Mouse (Mus musculus) cerebellum, adult 9-11 months (tissue): ENCODE results near the gene Flrt2.
"Not testable (repeated sequence)": the region's sequence is repeated elsewhere in the genome, so short reads cannot be mapped to it uniquely, and the experiment has no call there.

ENCODE experiments used
- DNase-seq: peaks from one replicate; pipeline ENCODE4 v3.0.0; 2022

Gene Flrt2

DNA sequence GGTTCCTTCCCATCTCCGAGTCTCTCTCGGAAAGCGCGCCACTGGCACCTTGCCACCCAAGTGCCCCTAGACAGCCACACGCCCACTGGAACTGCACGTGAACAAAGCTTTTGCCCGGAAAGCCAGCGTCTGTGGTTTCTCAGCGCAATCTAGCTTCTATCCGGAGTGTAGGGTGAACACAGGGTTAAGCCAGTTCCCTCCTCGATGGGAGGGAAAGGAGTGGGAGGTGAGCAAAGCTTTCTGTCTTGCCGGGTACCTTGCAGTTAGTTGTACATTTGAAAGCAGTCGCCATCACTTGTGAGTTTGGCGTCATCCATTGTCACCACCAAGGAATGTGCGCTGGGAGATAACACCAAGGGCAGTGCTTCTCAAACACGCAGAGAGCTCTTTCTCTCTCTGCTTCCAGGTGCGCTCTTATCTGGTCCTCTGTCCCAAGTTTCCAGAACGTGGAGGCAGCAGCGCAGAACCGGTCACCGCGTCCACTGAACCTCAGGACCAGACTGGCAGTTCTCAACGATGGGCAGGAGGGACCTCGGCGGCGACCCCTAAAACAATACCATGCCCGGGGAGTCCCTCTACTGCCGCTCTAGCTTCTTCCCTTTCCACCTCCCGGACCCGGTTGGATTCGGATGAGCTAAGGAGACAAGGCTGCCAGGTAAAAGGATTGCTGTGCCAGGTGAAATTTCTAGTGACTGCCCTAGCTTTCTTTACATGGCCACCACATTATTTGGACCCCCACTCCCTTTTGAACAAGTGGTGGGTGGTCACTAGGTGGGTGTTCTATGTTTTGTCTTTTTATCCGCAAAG is at the start of gene Flrt2:
Gene Flrt2 (plus strand): TSS at position 266 of the 807 bp plus-strand sequence.
- DNase-seq: no peak

DNA sequence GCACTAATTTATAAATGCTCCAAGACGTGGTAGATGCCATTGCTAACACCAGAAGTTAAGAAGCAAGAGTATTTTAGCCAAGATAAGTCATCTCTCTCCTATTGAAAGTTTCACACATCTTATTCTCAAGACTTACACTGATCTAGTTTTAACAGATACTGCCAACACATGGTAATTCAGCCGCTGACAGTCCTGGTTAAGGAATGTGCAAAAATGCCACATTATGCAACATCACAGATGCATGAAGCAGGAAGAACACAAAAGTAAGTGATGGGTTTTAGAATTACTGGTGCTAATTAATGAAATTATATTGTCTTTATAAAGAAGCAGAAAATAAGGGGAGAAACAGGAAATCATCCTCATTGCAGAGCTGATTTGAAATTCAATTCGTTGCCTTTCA is 49.8 kb upstream of the Flrt2 start:
- no peak for DNase-seq

DNA sequence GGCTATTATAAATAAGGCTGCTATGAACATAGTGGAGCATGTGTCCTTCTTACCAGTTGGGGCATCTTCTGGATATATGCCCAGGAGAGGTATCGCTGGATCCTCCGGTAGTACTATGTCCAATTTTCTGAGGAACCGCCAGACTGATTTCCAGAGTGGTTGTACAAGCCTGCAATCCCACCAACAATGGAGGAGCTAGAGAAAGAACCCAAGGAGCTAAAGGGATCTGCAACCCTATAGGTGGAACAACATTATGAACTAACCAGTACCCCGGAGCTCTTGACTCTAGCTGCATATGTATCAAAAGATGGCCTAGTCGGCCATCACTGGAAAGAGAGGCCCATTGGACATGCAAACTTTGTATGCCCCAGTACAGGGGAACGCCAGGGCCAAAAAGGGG is 44.8 kb upstream of the Flrt2 start:
- not testable (repeated sequence) for DNase-seq

DNA sequence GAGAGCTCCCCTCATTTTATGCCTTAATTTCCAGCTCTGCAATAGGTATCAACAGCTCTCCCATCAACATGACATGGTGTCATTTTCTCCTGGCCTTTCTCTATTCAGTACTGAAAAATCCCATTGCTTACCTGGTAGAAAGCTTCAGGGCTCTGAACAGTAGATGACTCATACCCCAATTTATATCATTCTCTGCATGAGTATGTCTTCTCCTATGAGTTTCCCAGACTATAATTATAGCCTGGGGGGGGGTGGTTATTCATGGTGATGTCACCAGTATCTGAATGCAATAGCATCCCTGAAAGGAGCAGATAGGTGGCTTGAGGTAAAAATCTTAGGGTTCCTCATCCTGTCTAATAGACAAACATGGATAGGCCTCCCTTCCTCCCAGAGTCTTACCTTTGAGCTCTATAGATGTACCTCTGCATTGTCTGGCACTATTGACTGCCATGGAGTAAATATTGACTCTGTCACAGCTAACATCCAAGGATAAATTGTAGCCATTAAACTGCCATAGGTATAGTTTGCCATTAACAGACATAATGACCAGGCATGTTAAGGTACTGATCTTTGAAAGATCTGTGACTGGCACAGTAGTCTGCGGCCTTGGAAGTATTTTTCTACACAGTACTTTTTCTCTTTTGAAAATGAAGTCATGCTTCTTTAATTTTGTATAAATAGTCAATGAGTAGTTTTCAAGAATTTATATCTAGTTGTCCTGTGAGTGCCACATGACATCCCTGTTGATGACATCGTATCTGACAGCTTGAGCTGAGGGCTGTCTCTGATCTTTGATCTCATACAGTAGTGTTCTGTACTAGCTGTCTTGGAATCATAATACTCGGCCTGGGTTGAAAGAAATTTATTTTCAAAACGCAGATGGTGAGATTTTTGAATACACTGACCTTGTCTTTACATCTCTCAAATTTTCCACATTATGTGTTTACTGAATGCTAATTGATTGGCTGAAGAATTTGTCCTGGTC is 39.6 kb upstream of the Flrt2 start:
- no peak for DNase-seq

DNA sequence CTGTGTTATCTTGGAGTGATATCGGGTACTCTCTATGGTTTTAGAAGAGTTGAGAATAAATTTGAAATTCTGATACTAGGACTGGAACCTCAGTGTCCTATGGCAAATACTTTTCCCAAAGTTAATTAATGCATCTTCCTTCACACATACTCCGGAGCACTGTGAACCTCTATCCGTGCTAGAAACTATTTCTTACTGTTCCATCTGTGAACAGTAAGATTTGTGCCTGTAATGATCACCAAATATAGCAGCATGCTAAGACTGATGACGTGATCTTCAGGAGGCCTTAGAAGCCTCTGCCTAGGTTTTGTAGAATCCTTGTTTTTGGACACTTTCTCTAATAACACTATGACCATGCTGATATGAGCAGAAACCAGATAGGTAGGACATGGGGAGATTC is 35.4 kb upstream of the Flrt2 start:
- no peak for DNase-seq

DNA sequence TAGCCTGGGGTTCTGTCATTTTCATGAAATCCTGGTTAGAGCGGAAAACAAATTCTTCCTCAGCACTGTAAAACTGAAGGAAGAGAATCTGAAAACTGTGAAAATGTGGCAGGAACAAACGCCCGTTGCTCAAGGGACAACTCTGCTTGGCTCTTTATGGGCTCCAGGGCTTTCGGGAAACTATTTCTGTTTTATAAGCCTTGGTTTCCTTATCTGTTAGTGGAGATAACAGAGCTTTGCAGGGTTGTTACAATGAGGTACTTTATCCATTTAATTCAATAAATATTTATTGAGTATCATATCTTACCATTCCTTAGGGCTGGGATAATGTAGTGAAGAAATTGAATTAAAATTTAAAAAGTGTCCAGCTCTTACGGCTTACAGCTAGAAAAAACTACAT is 24.7 kb upstream of the Flrt2 start:
- DNase-seq: no peak

DNA sequence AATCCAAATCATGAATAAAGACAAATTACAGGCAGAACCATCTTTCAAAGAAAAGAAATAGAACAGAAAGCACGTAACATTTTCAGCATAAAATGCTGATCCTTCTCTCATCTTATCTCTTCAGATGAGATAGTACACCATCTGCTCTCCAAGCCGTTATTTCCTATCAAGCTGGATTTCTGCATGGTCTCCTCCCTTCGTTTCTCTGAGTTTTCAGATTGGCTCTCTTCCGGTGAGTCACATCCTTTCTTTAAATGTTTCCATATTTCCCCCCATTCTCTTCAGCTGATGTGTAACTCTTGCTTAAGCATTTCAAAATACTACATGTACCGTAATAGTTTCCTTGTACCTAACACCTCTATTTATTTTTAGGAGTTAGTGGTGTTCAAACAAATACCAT is 16.3 kb upstream of the Flrt2 start:
- no peak for DNase-seq

DNA sequence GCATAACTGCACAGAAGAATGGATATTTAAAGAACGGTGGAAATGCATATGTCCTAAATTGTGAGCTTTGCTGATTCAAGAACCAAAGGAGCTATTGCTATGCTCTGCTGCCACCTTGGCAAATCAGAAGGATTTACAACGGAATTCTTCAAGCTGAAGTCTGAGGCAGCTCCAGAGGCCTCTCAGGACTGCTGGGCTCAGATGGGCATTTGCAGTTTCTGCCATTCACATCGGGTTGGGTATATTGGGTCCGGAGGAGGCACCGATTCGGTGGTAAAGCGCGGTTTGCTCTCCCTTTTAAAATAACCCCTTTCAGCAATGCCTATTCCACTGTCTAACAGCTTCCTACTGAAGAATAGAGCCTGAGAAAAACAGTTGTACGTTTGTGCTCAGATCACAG is 1.2 kb upstream of the Flrt2 start:
- DNase-seq: peak; percentile 4

DNA sequence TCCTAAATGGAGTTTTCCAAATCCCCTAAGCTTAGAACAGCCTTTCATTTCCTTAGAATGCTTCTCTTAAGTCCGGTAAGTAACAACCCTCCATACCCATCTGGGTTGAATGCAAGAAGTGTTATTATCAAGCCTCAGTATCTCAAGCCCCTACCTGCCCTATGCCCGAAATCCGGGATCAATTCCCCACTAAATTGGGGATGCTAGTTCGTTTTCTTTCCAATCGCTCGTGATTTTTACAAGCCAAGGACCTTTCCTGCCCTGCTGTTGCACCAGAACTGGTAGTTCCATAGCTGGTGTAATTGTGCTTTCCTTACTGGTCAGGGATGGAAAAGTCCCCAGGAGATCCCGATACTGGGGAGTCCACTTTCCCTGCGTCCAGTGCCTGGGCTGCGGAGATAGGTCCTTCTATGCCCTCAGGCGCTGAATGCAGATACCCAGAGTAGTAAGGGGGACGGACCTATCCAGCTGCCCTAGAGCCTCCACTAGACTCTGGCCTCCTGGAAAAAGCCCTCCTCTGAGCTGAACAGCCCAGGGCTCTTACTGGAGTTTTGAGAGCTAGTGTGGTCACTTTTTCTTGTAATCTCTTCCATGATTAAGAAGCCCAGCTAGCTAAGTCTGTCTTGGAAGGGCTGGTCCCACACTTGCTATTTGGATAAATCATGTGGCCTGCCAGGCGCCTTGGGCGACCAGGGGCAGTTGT is 1.1 kb downstream of the Flrt2 start:
- DNase-seq: no peak

DNA sequence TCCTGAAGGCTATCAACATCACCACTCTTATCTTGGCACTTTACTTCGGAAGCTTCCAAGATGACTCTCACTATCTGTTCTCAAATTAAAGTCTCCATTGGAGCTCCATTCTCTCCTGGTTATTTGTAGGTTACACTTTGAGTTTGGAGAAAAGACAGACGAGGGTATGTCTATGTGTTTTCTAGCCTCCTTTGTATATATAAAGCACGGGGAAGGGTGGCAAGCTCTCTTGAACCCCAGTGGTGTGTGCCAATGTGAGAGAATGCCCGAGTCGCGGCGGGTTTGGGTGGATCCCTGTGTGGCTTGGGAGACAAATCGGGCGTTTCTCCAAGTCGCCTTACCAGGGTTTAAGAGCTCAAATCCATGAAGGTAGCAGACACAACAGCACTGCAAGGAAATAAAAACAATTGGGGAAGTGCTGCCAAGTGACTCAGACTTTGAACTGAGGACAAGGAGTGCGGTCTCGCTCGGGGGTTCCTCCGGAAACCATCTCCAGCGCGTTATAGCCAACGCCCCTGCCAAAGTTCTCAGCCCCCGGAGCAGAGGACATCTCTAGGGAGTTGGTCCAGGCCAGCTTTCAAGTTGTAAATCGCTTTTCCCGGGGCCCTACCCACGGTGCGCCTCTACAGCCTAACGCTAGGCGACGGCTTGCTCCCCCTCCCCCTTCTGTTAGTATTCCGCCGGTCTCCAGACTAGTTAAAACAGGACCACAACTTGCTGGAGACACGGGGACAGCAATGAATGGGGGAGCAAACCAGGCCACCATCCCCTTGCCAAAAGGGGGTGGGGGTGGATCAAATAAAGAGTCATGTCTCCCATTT is 1.8 kb downstream of the Flrt2 start:
- DNase-seq: peak; percentile 7

DNA sequence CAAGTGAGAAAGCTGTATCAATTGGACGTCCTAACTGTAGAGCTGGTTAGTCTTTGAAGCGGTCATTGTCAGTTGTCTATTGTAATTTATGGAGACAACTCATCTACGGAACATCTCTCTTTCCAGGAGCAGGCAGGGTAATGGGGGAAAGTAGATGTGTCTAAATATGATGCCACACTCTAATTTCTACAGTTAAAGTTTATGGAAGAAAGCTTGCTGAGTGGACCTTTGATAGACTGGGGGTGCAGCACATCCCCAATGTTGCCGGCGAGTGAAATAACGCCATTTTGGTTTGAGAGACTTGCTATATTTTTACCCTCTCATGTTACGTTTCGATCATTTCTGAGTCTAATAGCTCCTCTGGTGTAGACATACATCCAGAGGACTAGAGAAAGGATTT is 2.5 kb downstream of the Flrt2 start:
- DNase-seq: no peak

DNA sequence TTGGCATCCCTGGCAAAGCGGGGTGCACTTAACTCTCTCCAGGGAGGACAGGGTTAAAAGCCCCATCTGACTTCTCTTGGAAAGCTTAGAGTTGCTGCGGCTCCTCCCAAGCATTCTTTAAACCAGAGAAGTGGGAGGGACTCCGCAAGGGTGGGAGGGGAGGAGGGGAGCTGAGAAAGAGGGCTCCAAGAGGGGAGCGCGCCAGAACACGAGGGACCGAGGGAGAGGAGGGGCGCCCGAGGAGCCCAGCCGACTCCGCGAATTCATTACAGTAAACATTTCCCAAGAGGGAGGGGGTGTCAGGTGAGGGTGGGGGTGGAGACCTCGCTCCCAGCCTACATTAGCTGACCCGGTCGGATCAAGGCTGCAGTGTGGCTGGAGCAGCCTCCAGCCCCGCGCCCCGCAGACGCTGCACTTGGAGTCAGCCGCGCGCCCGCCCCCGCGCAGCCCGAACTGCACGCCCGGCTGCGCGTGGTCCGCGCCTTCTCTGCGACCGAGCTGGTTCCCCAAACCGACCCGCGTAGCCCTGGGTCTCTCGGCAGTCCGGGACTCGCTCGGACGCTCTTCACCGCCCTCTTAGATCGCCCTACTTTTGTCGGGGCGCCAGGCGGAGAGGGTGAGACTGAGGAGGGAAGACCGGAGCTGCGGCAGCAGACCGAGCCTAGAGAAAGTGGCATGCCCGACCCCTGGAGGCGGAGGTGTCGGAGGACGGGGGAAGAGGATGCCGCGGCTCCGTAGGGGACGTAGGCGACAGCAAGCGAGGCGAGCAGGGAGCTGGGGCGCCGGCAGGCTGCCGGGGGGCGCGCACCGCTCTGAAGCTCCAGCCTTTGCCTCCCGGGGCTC is 3.2 kb downstream of the Flrt2 start:
- DNase-seq: peak; percentile 33

DNA sequence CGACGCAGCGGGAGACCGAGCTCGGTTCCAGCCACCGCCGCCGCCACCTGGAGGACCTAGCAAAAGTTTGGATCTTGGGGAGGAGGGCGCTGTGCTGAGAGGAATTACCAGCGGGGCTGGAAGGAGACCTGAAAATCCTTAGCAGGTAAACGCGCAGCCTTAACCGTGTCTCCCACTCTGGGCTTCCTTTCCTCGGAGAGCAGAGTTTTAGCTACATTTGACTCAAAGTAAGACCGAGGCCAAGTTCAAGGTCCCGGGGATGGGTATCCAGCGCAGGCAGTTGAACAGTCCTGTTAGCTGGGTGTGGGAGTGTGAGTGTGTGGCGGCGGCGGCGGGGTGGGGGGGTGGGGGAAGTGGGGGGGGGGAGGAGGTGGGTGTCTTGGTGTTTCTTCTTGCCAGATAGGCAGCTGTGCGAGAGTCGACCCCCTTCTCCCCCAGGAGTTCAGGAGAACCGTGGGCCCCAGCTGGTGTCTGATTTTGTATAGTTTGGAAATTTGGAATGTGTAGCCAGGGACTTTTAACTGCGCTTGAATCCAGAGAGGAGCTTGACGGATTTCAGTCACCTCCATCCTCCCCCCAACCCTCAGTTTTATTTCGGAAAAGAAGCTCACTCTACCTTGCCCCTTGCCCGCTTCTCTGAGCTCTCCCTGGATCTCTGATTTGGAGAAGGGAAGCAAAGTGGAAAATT is 4.0 kb downstream of the Flrt2 start:
- DNase-seq: no peak

DNA sequence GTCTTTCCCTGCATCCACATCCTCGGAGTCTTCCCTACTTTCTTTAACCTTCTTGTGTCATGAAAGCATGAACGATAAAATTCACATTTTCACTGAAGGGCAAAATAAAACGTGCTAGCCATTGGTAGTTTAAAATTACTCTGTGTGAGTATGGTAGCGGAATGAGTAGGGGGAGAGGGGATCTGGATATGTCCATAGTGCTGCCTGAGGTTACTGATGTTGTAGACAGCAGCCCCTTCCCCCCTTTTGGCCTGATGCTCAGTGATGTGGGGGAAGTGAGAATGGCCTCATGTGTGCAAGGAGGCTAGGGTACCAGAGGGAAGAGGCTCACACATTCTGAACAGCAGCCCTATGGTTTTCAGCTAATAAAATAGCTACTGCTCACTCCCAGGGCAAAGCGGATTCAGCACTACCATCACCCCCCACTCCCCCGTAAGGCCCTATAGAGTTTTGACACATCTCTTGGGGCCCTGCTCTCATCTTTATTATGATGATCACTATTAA is 4.5 kb downstream of the Flrt2 start:
- no peak for DNase-seq

DNA sequence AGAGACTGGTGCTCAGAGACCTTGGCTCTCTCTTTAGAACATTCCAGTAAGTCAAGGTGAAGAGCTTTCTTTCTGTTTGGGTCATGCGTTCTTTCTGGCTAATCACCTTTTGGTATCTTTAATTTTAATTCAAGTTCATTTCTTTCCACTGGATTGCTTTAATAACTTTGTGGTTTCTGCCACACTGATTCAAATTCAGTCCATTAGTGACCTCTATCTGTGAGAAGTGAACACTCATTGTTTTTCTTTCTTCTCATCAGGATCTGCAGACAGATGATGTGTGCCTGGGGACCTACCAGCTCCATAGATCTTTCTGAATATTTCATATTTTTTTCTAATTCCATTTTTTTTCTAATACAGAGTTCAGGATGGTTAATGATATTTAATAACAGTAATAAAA is 6.5 kb downstream of the Flrt2 start:
- no peak for DNase-seq

DNA sequence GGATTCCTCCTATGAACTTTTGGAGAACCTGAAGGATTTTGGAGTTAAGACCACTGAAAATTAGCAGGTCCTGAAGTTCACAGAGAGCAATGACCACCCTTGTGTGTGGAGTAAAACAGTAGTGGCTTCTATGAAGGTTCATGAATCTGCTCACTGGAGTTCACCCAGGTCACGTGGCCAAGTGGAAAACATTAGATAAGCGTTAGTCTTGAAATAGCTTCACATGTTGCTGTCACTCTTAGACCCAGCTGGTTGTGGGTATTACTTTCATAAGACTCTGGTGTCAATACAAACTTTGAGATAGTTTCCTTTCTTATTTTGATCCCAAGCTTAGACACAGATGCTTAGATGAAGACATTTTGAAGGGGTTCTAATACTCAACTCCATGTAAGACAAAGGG is 8.7 kb downstream of the Flrt2 start:
- no peak for DNase-seq

DNA sequence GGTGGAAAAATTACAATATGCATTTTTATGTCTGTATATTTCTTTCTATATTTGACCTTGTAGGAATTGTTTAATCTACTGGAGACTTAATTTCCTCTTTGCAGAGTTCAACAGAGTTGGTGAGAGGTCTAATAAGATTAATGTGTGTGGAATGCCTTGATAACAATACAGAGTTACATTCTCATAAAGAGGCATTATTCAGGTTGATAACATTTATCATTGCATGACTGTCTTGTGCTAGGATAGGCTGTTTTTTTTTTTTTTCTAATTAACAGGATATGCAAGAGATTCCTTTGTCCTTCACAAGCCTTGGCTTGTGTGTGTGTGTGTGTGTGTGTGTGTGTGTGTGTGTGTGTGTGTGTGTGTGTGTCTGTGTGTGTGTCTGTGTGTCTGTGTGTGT is 9.6 kb downstream of the Flrt2 start:
- DNase-seq: no peak

DNA sequence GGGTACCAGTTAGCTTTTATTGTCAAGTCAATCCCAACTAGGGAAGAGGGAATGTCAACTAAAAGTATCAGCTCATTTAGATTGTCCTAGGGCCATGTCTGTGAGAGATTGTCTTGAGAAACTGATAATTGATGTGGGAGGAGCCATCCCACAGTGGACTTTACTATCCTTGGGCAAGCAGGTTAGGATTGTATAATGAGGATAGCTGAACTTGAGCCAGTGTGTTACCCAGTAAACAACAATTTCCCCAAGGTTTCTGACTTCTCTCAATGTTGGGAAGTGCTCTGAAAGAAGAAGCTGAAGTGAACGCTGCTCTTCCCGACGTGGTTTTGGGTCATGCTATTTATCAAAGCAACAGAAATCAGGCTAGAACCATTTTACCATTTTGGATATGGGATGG is 13.0 kb downstream of the Flrt2 start:
- DNase-seq: no peak

DNA sequence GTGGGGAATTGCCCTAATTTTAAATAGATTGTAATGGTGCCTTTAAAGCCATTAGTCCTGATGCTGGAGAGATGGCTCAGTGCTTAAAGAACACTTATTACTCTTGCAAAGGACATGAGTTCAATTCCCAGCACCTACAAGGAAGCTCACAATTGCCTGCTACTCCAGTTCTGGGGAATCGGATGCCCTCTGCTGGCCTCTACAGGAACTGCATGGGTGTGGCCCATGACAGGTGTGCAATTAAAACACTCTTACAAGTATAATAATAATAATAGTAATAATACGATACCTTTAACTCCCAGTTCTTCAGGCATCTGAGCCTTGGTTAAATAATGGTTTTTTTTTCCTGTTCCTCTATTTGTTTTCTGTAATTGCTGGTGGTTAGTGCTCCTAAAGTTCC is 31.2 kb downstream of the Flrt2 start:
- no peak for DNase-seq

DNA sequence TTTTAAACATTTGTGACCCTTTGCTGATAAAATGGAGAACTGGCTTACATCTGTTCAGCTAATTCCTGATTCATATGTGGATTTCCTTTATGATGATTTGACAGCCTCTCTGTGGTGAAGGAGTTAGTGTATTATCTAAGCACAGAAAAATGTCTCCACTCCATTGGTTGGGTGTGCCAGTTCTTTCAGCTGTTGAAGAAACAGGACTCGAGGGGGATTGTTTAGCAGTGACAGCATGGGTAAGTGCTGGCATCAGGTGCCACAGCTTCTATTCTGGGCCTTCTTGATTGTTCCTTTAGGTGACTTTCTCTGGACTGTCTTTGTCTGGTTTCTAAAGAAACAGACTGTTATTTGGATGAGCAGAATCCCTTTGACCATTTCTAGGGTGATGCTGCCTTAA is 42.0 kb downstream of the Flrt2 start:
- DNase-seq: no peak

DNA sequence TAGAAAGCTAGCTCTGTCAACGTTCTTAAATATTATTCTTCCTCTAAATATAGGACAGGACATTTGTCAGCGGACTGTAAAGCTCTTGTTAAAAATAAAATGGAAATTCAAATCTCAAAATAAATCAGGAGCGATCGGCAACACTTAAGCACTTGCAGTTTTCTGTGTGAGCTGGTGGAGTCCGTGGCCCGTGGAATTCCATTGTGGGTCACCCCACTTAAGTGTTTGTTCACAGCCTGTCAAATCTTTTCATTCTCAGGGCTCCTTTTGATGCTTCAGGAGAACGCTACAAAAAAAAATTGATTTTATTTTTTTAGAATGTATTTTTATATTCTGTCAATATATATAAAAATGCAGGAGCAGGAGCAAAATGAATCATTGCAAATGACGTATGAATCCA is 45.5 kb downstream of the Flrt2 start:
- no peak for DNase-seq
